Mouse (Mus musculus): ENCODE measurements around the gene Dpep3.

Gene Dpep3

GRCm38 (mm10) chr8:105975363-105975762 lies 3.9 kb downstream of the Dpep3 start:
- no peak for DNase-seq (ENCODE audit: low spot score in 2 of 2)

- no peak for DNase-seq (ENCODE audit: low spot score in 2 of 2)
Observed at GRCm38 (mm10) chr8:105971019-105971720, 8.1 kb downstream of the Dpep3 start.

GRCm38 (mm10) chr8:105969367-105969766 lies 9.9 kb downstream of the Dpep3 start:
- DNase-seq (ENCODE audit: low spot score in 2 of 2): no peak

- DNase-seq (ENCODE audit: low spot score in 2 of 2): no peak
Observed at GRCm38 (mm10) chr8:105966692-105967311, 12.4 kb downstream of the Dpep3 start.

- peak; percentile 23 to 54 for DNase-seq (ENCODE audit: low spot score in 2 of 2)
Observed at GRCm38 (mm10) chr8:105965905-105966341, 13.3 kb downstream of the Dpep3 start, which contains the start of gene Slc12a4. Slc12a4 (minus strand) TSS chr8:105966097.

GRCm38 (mm10) chr8:105965266-105965904 lies 13.8 kb downstream of the Dpep3 start:
- peak; percentile 10 to 15 for DNase-seq (ENCODE audit: low spot score in 2 of 2)

- no peak for DNase-seq (ENCODE audit: low spot score in 2 of 2)
Observed at GRCm38 (mm10) chr8:105964506-105965265, 14.5 kb downstream of the Dpep3 start.

GRCm38 (mm10) chr8:105961536-105961935 lies 17.7 kb downstream of the Dpep3 start:
- no peak for DNase-seq (ENCODE audit: low spot score in 2 of 2)

- no peak for DNase-seq (ENCODE audit: low spot score in 2 of 2)
Observed at GRCm38 (mm10) chr8:105961101-105961500, 18.1 kb downstream of the Dpep3 start.

- no peak for DNase-seq (ENCODE audit: low spot score in 2 of 2)
Observed at GRCm38 (mm10) chr8:105959350-105959749, 19.9 kb downstream of the Dpep3 start.

GRCm38 (mm10) chr8:105957813-105958212 lies 21.4 kb downstream of the Dpep3 start:
- no peak for DNase-seq (ENCODE audit: low spot score in 2 of 2)

- DNase-seq (ENCODE audit: low spot score in 2 of 2): no peak
Observed at GRCm38 (mm10) chr8:105956556-105956955, 22.7 kb downstream of the Dpep3 start.

- no peak for DNase-seq (ENCODE audit: low spot score in 2 of 2)
Observed at GRCm38 (mm10) chr8:105951057-105951659, 28.1 kb downstream of the Dpep3 start.

- no peak for DNase-seq (ENCODE audit: low spot score in 2 of 2)
Observed at GRCm38 (mm10) chr8:105949350-105949749, 29.9 kb downstream of the Dpep3 start.

GRCm38 (mm10) chr8:105943321-105943739 lies 35.9 kb downstream of the Dpep3 start, which contains the start of gene Lcat:
Lcat (minus strand) TSS chr8:105943382.
- no peak for DNase-seq (ENCODE audit: low spot score in 2 of 2)

GRCm38 (mm10) chr8:105942542-105942941 lies 36.7 kb downstream of the Dpep3 start:
- no peak for DNase-seq (ENCODE audit: low spot score in 2 of 2)

- no peak for DNase-seq (ENCODE audit: low spot score in 2 of 2)
Observed at GRCm38 (mm10) chr8:105942026-105942425, 37.2 kb downstream of the Dpep3 start.

GRCm38 (mm10) chr8:105938306-105938669 lies 40.9 kb downstream of the Dpep3 start, which contains the start of gene Psmb10:
Psmb10 (minus strand) TSS chr8:105938444.
- DNase-seq (ENCODE audit: low spot score in 2 of 2): no peak

GRCm38 (mm10) chr8:105937496-105938305 lies 41.5 kb downstream of the Dpep3 start:
- peak; percentile 61 to 63 for DNase-seq (ENCODE audit: low spot score in 2 of 2)

- peak; percentile 81 to 83 for DNase-seq (ENCODE audit: low spot score in 2 of 2)
Observed at GRCm38 (mm10) chr8:105936866-105937475, 42.3 kb downstream of the Dpep3 start.
